Mouse (Mus musculus): ENCODE data around the gene Gcdh. TPM values are rescaled to one million over a fixed set of nuclear protein-coding genes. Genes with fewer than 3 reads are reported as not detected.
A peak's percentile ranks its signal among the peaks of the same experiment; 100 is the strongest.

Gcdh gene
- polyA plus RNA-seq, 1 experiment from 2014 or later: 35.5 TPM

DNA sequence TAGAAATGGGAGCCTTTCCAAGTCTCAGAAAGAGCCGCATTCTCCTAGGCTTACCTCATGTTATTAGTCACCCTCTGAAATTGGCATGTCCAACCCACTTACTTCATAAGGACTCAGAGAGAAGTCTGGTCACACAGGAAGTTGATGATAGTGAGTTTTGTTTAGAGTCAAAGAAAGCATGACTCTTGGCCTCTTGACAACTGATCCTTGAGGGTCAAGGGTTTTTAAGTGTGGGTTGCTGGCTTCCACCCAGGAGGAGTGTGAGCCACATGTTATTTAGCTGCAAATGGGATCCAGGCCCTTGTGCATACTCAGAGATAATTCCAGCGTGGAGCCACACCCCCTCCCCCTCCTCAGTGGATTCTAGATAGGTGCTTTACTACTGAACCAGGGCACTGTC lies 27.9 kb upstream of the Gcdh start:
- Histone ChIP-seq H3K27me3 (ENCODE audit: insufficient read depth, poor library complexity, severe bottlenecking) (peaks cover 61% of the 10 kb centered on the region), H3K36me3 (peaks cover 32% of the 10 kb centered on the region), H3K4me3 (no peak overlapping the region), H3K9me3 (no peaks in the 10 kb centered on the region), H3K27ac (no peak overlapping the region), H3K4me1 (replicated peaks) (peaks cover 7% of the 10 kb centered on the region)
- DNase-seq (ENCODE audit: low spot score): no peak
- 87% methylated on average over 2 of the region's 2 CpGs for WGBS

DNA sequence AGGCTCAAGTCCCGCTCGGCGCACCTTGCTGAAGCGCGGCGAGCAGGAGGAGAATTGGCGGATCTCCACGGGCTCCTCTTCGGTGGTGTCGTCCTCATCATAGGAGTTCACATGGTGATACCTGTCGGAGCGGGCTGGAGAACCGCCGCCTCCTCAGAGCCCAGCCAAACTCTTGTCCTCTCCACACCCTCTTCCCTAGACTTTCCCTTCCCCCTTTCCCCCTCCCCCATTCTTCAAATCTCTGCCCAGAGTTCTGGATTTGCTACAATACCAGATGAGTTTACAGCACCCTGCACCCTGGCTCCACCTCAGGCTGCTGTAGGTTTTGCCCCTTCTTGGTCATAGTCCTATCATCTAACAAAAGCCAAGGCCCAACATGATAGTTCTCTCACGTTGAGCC lies 24.9 kb upstream of the Gcdh start:
- no peak overlapping the region for H3K27ac ChIP-seq
- peaks cover 75% of the 10 kb centered on the region for H3K27me3 ChIP-seq (ENCODE audit: insufficient read depth, poor library complexity, severe bottlenecking)
- DNase-seq (ENCODE audit: low spot score): no peak
- 0 out of 2 replicates have a peak, but pooled peaks cover 5% of the 10 kb centered on the region for H3K9me3 ChIP-seq
- H3K4me1 ChIP-seq (replicated peaks): peaks cover 10% of the 10 kb centered on the region
- 88% methylated on average over 15 of the region's 15 CpGs for WGBS
- H3K4me3 ChIP-seq: no peak overlapping the region
- H3K36me3 ChIP-seq: peaks cover 44% of the 10 kb centered on the region

DNA sequence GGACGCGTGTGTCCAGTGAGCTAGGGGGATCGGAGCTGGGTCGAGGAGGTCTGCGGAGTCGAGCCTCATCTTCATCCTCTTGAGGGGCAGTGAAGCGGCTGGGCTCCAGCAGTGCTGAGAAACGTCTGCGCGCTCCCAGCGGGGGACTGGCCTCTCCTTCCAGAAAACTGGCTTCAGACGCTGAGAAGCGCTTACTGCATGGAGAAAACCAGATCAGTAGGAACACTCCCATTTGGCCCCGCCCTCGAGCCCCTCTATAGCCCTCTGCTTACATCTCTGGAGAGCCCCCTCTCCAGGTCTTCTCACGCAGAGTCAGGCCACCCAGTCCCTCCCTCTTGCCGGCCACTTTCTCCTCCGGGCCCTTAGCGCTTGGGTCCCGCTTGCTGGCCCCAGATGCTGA lies 24.1 kb upstream of the Gcdh start:
- Histone ChIP-seq H3K27ac (no peak overlapping the region), H3K4me3 (no peak overlapping the region), H3K9me3 (0 out of 2 replicates have a peak, but pooled peaks cover 5% of the 10 kb centered on the region), H3K36me3 (peaks cover 43% of the 10 kb centered on the region), H3K27me3 (ENCODE audit: insufficient read depth, poor library complexity, severe bottlenecking) (peaks cover 81% of the 10 kb centered on the region), H3K4me1 (replicated peaks) (peaks cover 19% of the 10 kb centered on the region)
- 27% methylated on average over 20 of the region's 20 CpGs for WGBS
- DNase-seq (ENCODE audit: low spot score): no peak

DNA sequence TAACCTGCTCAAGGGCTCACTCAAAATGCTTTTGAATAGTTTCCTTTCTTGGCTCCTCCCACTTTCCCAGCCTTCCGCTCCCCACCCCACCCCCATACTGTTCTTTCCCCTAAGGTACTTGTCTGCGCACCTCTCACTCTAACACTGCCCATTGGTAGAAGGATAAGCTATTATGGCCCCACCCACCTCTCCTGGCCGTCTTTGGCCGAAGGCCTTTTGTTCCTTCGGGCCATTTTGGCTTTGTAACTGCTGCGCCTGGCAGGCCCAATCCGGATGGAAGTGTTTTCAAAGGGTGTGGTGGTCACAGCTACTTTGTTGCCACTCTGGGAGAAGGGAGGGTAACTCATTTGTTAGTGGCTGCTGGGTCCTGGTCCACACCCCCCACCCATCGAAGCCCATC lies 21.5 kb upstream of the Gcdh start:
- WGBS: 89% methylated on average over 8 of the region's 8 CpGs
- peaks cover 98% of the 10 kb centered on the region for H3K27me3 ChIP-seq (ENCODE audit: insufficient read depth, poor library complexity, severe bottlenecking)
- no peak for DNase-seq (ENCODE audit: low spot score)
- H3K4me1 ChIP-seq (replicated peaks): peaks cover 27% of the 10 kb centered on the region
- H3K9me3 ChIP-seq: 0 out of 2 replicates have a peak, but pooled peaks cover 5% of the 10 kb centered on the region
- no peak overlapping the region for H3K27ac ChIP-seq
- H3K4me3 ChIP-seq: no peak overlapping the region
- peaks cover 46% of the 10 kb centered on the region for H3K36me3 ChIP-seq

DNA sequence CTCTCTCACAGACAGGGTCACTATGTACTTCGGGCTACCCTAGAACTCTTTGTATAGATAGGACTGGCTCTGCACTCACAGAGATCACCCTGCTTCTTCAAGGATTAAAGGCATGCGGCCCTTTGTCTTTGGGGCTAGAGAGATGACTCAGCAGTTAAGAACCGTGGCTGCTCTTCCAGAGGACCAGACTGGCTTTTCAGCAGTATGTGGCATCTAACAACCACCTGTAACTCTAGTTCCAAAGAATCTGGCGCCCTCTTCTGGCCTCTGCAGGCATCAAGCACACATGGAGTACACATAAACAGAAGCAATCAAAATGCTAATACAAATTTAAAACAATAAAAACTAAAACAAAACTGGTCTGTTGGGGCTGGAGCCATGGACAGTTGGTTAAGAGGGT lies 20.2 kb upstream of the Gcdh start:
- 32% methylated on average over 4 of the region's 4 CpGs for WGBS
- H3K36me3 ChIP-seq: peaks cover 37% of the 10 kb centered on the region
- no peak for DNase-seq (ENCODE audit: low spot score)
- H3K4me3 ChIP-seq: peak overlapping the region; percentile 48; the same call in 1 of the 2 replicates
- H3K27ac ChIP-seq: no peak overlapping the region
- peaks cover 34% of the 10 kb centered on the region for H3K4me1 ChIP-seq (replicated peaks)
- H3K27me3 ChIP-seq (ENCODE audit: insufficient read depth, poor library complexity, severe bottlenecking): peaks cover 99% of the 10 kb centered on the region
- 0 out of 2 replicates have a peak, but pooled peaks cover 5% of the 10 kb centered on the region for H3K9me3 ChIP-seq

DNA sequence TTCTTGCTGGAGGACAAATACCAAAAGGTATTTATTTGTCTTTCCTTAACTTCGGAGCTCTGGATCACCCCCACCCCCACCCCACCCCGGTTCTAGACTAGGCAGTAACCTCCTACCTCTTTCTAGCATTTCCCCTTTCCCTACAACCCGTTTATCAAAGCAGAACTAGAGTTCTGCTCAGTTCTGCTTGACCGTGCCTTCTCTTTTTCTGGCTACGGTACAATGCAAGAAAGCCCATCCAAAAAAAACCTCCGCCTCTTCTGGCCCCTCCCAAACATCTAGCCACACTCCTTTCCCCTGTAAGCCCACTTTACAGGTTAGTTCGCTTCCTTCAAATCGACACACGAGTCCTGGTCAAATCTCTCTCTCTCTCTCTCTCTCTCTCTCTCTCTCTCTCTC lies 19.8 kb upstream of the Gcdh start:
- Histone ChIP-seq H3K4me1 (replicated peaks) (peaks cover 39% of the 10 kb centered on the region), H3K4me3 (peak overlapping the region; percentile 48), H3K27me3 (ENCODE audit: insufficient read depth, poor library complexity, severe bottlenecking) (peaks cover 98% of the 10 kb centered on the region), H3K9me3 (0 out of 2 replicates have a peak, but pooled peaks cover 5% of the 10 kb centered on the region), H3K27ac (peak overlapping the region; percentile 13; the same call in 1 of the 2 replicates), H3K36me3 (peaks cover 37% of the 10 kb centered on the region)
- 16% methylated on average over 9 of the region's 9 CpGs for WGBS
- DNase-seq (ENCODE audit: low spot score): no peak

DNA sequence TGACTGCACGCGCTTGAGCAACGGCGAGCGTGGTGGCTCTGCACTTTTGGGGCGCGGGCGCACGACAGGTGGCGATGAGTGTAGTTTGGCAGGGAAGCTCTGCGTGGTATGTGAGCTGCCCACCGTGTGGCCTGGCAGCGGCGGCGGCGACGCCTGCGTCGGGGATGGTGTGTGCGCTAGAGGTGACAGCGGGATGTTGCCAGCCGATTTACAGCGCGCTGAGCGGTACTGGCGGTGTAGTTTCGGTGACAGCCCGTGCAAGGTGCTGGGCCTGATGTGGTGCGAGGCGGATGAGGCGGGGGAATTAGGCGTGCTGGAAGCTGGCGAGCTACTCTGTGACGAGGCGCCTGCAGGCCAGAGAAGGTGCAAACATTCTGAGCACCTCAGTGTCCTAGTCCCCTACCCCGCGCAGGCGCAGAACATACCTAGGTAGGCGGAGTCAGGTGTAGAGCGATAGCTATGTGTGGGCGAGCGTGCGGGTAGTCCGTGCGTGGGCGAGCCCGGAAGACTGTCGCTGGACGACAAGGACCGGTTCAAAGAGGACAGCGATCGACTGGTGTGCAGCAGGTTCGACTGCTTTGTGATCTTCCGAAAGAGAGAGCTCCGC lies 19.3 kb upstream of the Gcdh start:
- peak overlapping the region; percentile 13 for H3K27ac ChIP-seq
- 2% methylated on average over 55 of the region's 55 CpGs for whole genome bisulfite sequencing
- DNase-seq (ENCODE audit: low spot score): peak; percentile 64
- peak overlapping the region; percentile 48 for H3K4me3 ChIP-seq
- H3K36me3 ChIP-seq: peaks cover 37% of the 10 kb centered on the region
- H3K9me3 ChIP-seq: 0 out of 2 replicates have a peak, but pooled peaks cover 5% of the 10 kb centered on the region
- peaks cover 93% of the 10 kb centered on the region for H3K27me3 ChIP-seq (ENCODE audit: insufficient read depth, poor library complexity, severe bottlenecking)
- H3K4me1 ChIP-seq (replicated peaks): peaks cover 41% of the 10 kb centered on the region

DNA sequence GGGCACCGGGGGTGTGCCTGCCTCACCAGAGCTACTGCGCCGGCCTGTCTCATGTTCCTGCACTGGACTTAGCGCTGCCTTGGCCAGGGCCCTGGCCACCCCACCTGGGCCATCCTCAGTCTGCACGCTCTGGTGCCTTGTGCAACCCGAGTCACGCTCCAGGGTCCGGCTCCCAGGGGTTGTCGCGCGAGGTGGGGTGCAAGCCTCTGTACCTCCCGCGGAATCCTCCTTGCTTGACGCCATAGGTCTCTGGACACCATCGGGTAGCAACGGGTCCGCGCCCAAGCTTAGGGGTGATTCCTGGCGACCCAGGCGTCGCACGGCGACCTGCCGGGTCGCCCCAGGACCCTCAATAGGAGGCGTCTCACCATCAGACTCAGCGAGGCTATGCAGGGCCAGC lies 18.7 kb upstream of the Gcdh start:
- peak overlapping the region; percentile 48 for H3K4me3 ChIP-seq
- 21% methylated on average over 27 of the region's 27 CpGs for WGBS
- 0 out of 2 replicates have a peak, but pooled peaks cover 5% of the 10 kb centered on the region for H3K9me3 ChIP-seq
- peaks cover 87% of the 10 kb centered on the region for H3K27me3 ChIP-seq (ENCODE audit: insufficient read depth, poor library complexity, severe bottlenecking)
- peaks cover 33% of the 10 kb centered on the region for H3K36me3 ChIP-seq
- H3K4me1 ChIP-seq (replicated peaks): peaks cover 35% of the 10 kb centered on the region
- DNase-seq (ENCODE audit: low spot score): no peak
- 0 out of 2 replicates have a peak overlapping the region, but pooled peaks have one; percentile 13 for H3K27ac ChIP-seq

DNA sequence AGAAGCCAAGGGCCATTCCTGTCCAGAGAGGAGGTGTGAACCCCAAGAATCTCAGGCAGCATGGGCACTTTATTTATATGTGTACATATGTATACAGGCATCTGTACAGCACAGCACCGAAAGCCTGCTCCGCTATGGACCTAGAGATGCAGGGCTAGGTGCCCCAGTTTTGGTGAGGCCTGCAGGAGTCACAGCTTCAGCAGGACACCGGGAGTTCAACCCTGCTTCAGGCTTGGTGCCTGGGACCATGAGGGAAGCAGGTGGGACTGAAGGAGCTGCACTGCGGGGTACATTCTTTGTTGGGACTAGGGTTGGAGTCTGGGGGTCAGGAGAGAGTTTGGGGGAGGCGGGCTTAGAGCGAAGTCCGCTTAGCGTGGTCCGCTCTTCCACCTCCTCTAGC lies 18.1 kb upstream of the Gcdh start:
- Histone ChIP-seq H3K9me3 (0 out of 2 replicates have a peak, but pooled peaks cover 5% of the 10 kb centered on the region), H3K27ac (no peak overlapping the region), H3K4me3 (peak overlapping the region; percentile 48; the same call in 1 of the 2 replicates), H3K36me3 (peaks cover 30% of the 10 kb centered on the region), H3K27me3 (ENCODE audit: insufficient read depth, poor library complexity, severe bottlenecking) (peaks cover 81% of the 10 kb centered on the region), H3K4me1 (replicated peaks) (peaks cover 35% of the 10 kb centered on the region)
- no peak for DNase-seq (ENCODE audit: low spot score)
- WGBS: 80% methylated on average over 9 of the region's 9 CpGs

DNA sequence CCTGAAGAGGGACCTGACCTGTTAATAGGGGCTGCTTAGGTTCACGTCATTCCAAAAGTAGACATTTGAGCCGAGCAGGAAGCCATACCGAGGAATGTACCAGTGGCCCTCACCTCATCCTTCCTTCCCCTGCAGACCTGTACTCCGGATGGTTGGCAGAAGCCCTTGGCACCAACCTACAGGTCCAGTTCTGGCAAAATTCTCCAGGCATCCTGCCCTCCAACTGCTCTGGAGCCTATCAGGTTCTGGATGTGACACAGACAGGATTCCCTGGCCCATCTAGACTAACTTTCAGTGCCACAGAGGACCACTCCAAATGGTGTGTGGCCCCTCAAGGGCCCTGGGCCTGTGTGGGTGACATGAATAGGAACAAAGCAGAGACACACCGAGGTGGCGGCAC lies 16.8 kb upstream of the Gcdh start:
- 85% methylated on average over 6 of the region's 6 CpGs for WGBS
- peaks cover 20% of the 10 kb centered on the region for H3K36me3 ChIP-seq
- 0 out of 2 replicates have a peak, but pooled peaks cover 5% of the 10 kb centered on the region for H3K9me3 ChIP-seq
- H3K4me3 ChIP-seq: no peak overlapping the region
- no peak for DNase-seq (ENCODE audit: low spot score)
- H3K27ac ChIP-seq: no peak overlapping the region
- H3K27me3 ChIP-seq (ENCODE audit: insufficient read depth, poor library complexity, severe bottlenecking): peaks cover 71% of the 10 kb centered on the region
- peaks cover 35% of the 10 kb centered on the region for H3K4me1 ChIP-seq (replicated peaks)

DNA sequence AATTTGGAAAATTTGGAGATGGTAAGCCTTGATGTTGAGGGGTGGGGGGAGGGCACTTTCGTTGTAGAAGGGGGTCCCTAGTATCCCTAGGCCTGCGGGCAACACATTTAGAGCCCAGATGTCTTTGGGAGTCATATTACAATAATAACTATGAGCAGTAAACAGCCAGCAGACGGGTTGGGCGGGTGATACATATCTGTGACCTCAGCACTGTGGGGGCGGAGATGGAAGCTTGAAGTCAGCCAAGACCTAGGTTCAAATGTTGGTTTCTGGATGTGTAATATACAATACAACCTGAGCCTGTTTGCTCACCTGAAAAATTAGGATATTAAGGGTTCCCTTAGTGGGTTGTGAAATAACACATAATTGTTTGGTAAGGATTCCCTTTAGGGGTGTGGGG lies 16.2 kb upstream of the Gcdh start:
- peaks cover 15% of the 10 kb centered on the region; the same call in 1 of the 2 replicates for H3K36me3 ChIP-seq
- DNase-seq (ENCODE audit: low spot score): no peak
- no peak overlapping the region for H3K27ac ChIP-seq
- H3K9me3 ChIP-seq: 0 out of 2 replicates have a peak, but pooled peaks cover 5% of the 10 kb centered on the region
- 78% methylated on average over 5 of the region's 5 CpGs for WGBS
- peaks cover 71% of the 10 kb centered on the region for H3K27me3 ChIP-seq (ENCODE audit: insufficient read depth, poor library complexity, severe bottlenecking)
- peaks cover 35% of the 10 kb centered on the region for H3K4me1 ChIP-seq (replicated peaks)
- H3K4me3 ChIP-seq: no peak overlapping the region

DNA sequence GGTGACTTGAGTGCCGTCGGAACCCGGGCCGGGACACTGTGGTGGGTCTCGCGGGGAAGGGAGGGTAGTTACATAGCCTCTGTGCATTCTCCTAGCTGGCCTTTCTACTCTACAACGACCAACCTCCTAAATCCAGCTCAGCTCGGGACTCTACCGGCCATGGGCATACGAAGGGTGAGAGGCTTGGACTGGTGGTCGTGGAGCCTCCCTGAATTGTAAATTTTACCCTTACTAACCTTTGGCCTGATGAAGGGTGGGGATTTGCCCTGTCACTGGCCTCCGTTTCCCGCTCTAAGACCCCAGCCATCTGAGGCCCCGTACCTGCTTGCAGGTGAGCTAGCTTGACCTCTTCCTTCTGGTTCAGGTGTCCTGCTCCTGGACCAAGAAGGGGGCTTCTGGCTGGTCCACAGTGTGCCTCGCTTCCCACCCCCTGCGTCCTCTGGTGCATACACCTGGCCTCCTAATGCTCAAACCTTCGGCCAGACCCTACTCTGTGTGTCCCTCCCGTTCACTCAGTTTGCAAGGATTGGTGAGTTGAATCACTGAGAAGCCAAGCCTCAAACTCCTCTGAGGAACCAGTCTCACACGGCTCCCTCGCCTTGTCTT lies 15.5 kb upstream of the Gcdh start:
- 49% methylated on average over 20 of the region's 20 CpGs for WGBS
- Histone ChIP-seq H3K4me1 (replicated peaks) (peaks cover 35% of the 10 kb centered on the region), H3K9me3 (0 out of 2 replicates have a peak, but pooled peaks cover 4% of the 10 kb centered on the region), H3K4me3 (peak overlapping the region; percentile 62), H3K27ac (peak overlapping the region; percentile 83; the same call in 1 of the 2 replicates), H3K27me3 (ENCODE audit: insufficient read depth, poor library complexity, severe bottlenecking) (peaks cover 71% of the 10 kb centered on the region), H3K36me3 (peaks cover 15% of the 10 kb centered on the region; the same call in 1 of the 2 replicates)
- DNase-seq (ENCODE audit: low spot score): no peak
